Mouse (Mus musculus): ENCODE data around the gene Slc35d3. TPM values are rescaled to one million over a fixed set of nuclear protein-coding genes. Genes with fewer than 3 reads are reported as not detected.

Slc35d3 gene
- total RNA-seq (2021), result not detected
- long read RNA-seq, experiment 1, result 0 reads
- long read RNA-seq, experiment 2, result 0 reads

GRCm38 (mm10) chr10:19850998-19851691, at the start of gene Slc35d3:
Gene Slc35d3 (minus strand): TSS chr10:19851459.
- intact Hi-C loops (cut with DNase I; ENCODE audit: low total_unique reads), result no loop called here
- peak; percentile 14 for DNase-seq

- intact Hi-C loops (cut with DNase I; ENCODE audit: low total_unique reads), result loop anchor here (10.0 kb wide), 1 partner anchor 175 kb away; no protein-coding TSS in a partner anchor
- DNase-seq, result no peak
Observed at GRCm38 (mm10) chr10:19900191-19900590, 48.9 kb upstream of the Slc35d3 start.

GRCm38 (mm10) chr10:19893976-19894375, 42.7 kb upstream of the Slc35d3 start:
- peak; percentile 13 for DNase-seq
- intact Hi-C loops (cut with DNase I; ENCODE audit: low total_unique reads), result loop anchor here (10.0 kb wide), 2 partner anchors 179 to 649 kb away; partner anchors contain the start of gene Il20ra

- DNase-seq, result no peak
- intact Hi-C loops (cut with DNase I; ENCODE audit: low total_unique reads), result loop anchor here (10.0 kb wide), 2 partner anchors 178 to 648 kb away; partner anchors contain the start of gene Il20ra
Observed at GRCm38 (mm10) chr10:19893146-19893545, 41.9 kb upstream of the Slc35d3 start.

- no peak for DNase-seq
- intact Hi-C loops (cut with DNase I; ENCODE audit: low total_unique reads), result loop anchor here (10.0 kb wide), 2 partner anchors 177 to 647 kb away; partner anchors contain the start of gene Il20ra
Observed at GRCm38 (mm10) chr10:19891686-19892085, 40.4 kb upstream of the Slc35d3 start.

- intact Hi-C loops (cut with DNase I; ENCODE audit: low total_unique reads), result loop anchor here (10.0 kb wide), 2 partner anchors 175 to 645 kb away; partner anchors contain the start of gene Il20ra
- no peak for DNase-seq
Observed at GRCm38 (mm10) chr10:19889908-19890307, 38.6 kb upstream of the Slc35d3 start.

GRCm38 (mm10) chr10:19886249-19886648, 35.0 kb upstream of the Slc35d3 start:
- intact Hi-C loops (cut with DNase I; ENCODE audit: low total_unique reads), result no loop called here
- DNase-seq, result no peak

GRCm38 (mm10) chr10:19884409-19884808, 33.1 kb upstream of the Slc35d3 start:
- intact Hi-C loops (cut with DNase I; ENCODE audit: low total_unique reads), result no loop called here
- DNase-seq, result no peak

- intact Hi-C loops (cut with DNase I; ENCODE audit: low total_unique reads), result no loop called here
Observed at GRCm38 (mm10) chr10:19880437-19880836, 29.2 kb upstream of the Slc35d3 start.

GRCm38 (mm10) chr10:19879161-19879560, 27.9 kb upstream of the Slc35d3 start:
- intact Hi-C loops (cut with DNase I; ENCODE audit: low total_unique reads), result no loop called here
- DNase-seq, result no peak

More at GRCm38 (mm10) chr10:19880437-19880836, 29.2 kb upstream of the Slc35d3 start:
- DNase-seq, result no peak

- no peak for DNase-seq
- intact Hi-C loops (cut with DNase I; ENCODE audit: low total_unique reads), result no loop called here
Observed at GRCm38 (mm10) chr10:19877679-19878078, 26.4 kb upstream of the Slc35d3 start.

- DNase-seq, result no peak
- intact Hi-C loops (cut with DNase I; ENCODE audit: low total_unique reads), result no loop called here
Observed at GRCm38 (mm10) chr10:19877257-19877656, 26.0 kb upstream of the Slc35d3 start.

- DNase-seq, result no peak
- intact Hi-C loops (cut with DNase I; ENCODE audit: low total_unique reads), result no loop called here
Observed at GRCm38 (mm10) chr10:19876669-19877068, 25.4 kb upstream of the Slc35d3 start.

GRCm38 (mm10) chr10:19875346-19875745, 24.1 kb upstream of the Slc35d3 start:
- intact Hi-C loops (cut with DNase I; ENCODE audit: low total_unique reads), result no loop called here
- no peak for DNase-seq

GRCm38 (mm10) chr10:19855597-19856306, 4.5 kb upstream of the Slc35d3 start:
- no peak for DNase-seq
- intact Hi-C loops (cut with DNase I; ENCODE audit: low total_unique reads), result no loop called here

GRCm38 (mm10) chr10:19853609-19854008, 2.4 kb upstream of the Slc35d3 start:
- no peak for DNase-seq
- intact Hi-C loops (cut with DNase I; ENCODE audit: low total_unique reads), result no loop called here

- intact Hi-C loops (cut with DNase I; ENCODE audit: low total_unique reads), result no loop called here
- DNase-seq, result no peak
Observed at GRCm38 (mm10) chr10:19852776-19853175, 1.5 kb upstream of the Slc35d3 start.

- intact Hi-C loops (cut with DNase I; ENCODE audit: low total_unique reads), result no loop called here
- no peak for DNase-seq
Observed at GRCm38 (mm10) chr10:19850544-19850997, 688 bp downstream of the Slc35d3 start.

GRCm38 (mm10) chr10:19849771-19850365, 1.4 kb downstream of the Slc35d3 start:
- intact Hi-C loops (cut with DNase I; ENCODE audit: low total_unique reads), result no loop called here
- no peak for DNase-seq

Measured in gastrocnemius, postnatal 14 days (tissue).